Mouse (Mus musculus) regulatory T cell (primary cell): Measurements from ENCODE around the gene Gxylt1.
"Not testable (repeated sequence)": the region's sequence is repeated elsewhere in the genome, so short reads cannot be mapped to it uniquely, and the experiment has no call there.

Source experiments
- in situ Hi-C: fragments of 300-600 bp; cut with MboI, MseI; formaldehyde crosslinking; loops from one replicate; pipeline ENCODE4 v1.15.1; 2025; ENCODE audit warnings: high pct_unique_total_duplicates

The Gxylt1 gene

DNA sequence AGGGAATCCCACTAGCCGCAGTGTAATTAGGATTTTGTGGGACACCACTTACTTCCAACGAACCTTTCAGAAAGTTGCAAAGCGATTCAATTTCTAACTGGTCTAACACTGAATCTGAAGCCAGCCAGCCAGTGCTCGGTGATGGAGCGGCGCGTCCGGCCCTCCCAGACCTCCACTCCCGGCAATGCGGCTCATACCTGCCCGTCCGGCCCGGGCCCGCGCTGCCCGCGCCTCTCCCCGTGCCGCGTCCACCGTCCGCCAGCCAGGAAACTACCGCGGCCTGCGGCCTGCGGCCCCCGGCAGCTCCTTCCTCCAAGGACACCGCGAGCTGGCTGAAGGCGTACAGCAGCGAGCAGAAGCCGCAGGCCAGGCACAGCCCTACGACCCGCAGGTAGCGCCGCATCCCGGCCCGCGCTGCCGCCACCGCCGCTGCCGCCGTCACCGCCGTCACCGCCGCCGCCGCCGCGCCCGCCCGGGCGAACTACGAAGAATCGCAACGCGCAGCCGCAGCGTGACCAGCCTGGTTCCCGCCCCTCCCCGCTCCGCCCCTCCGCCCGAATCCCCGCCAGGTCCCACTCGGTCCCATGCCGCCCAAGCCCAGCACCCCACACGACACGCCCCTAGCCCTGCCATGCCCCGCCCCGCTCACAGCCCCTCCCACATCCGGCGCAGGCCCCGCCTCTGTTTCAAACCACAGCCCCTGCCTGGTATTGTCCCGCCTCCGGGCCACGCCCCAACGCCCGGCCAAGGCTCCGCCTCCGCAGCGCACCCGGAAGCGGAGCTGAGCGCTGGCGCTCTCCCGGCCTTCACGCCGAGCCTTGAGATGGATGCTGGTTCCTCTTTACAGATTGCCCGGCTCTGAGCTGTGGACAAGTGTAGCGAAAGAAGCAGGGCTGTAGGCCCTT, at the start of gene Gxylt1:
TSS of gene Gxylt1 (minus strand) at position 501 of the 905 bp plus-strand sequence.
- in situ Hi-C loops, result no loop called here

DNA sequence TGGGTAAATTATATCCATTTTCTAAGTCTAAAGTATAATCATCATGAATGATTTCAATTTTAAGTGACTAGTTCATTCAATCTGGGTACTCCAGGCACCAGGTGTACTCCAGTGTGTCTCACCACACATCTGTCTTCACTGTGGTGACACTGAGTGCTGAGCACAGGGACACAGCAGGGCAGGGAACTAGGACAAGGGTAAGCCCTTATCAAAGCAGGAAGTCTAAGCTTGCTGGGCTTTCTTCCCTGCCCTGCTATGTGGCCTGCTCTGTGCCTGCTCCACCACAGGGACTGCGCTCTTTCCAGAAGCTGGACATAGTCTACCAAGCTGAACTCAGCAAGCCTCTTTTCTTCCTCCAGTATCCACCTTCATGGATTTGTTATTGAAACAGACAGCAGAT, 43.8 kb upstream of the Gxylt1 start:
- in situ Hi-C loops, result no loop called here

DNA sequence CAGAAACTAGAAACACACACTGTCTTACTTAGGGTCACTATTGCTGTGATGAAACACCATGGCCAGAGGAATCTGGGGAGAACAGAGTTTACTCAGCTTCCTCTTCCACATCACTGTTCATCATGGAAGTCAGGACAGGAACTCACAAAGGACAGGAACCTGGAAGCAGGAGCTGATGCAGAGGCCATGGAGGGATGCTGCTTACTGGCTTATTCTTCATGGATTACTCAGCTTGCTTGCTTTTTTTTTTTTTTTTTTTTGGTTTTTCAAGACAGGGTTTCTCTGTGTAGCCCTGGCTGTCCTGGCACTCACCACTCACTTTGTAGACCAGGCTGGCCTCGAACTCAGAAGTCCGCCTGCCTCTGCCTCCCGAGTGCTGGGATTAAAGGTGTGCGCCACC, 35.3 kb upstream of the Gxylt1 start:
- in situ Hi-C loops, result not testable (repeated sequence)

DNA sequence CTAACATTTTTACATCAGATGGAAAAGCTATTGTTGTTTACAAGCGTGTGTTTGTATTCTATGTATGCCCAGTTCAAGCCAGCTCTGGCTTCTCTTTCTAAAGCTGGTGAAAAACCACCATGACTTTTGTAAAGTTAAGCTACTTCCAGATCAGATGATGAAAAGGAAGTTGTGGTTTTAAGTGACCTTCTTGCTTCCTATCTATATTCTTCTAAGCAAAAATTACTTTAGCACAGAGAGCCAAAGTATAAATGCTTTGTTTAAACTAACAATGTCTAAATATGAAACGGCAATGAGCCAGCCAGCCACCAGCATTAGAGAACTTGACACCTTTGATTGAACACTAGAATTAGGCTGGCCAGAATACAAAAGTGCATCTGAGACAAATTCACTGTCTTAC, 23.2 kb upstream of the Gxylt1 start:
- in situ Hi-C loops, result no loop called here

DNA sequence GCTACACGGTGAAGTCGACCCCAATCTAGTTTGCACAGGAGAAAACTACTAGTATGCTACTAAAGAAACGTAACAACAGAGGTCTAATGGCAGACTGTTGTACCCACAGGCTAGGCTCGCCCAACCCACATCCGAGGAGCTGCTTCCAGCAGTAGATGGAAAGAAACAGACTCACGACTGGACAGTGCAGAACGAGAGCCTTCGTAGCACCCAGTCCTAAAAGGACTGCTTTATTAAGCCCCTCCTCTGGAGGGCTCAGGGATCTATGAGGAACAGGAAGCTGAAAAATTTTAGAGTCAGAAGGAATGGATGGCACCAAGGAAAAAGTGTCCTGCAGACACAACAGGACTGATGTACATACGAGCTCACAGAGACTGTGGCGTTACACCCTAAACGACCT, 19.5 kb upstream of the Gxylt1 start:
- in situ Hi-C loops, result no loop called here

GRCm38 (mm10) chr15:93288321-93288720, 13.3 kb upstream of the Gxylt1 start:
- in situ Hi-C loops, result no loop called here

- in situ Hi-C loops, result no loop called here
Observed at GRCm38 (mm10) chr15:93287628-93288027, 12.6 kb upstream of the Gxylt1 start.

GRCm38 (mm10) chr15:93285244-93285643, 10.3 kb upstream of the Gxylt1 start:
- in situ Hi-C loops, result no loop called here

DNA sequence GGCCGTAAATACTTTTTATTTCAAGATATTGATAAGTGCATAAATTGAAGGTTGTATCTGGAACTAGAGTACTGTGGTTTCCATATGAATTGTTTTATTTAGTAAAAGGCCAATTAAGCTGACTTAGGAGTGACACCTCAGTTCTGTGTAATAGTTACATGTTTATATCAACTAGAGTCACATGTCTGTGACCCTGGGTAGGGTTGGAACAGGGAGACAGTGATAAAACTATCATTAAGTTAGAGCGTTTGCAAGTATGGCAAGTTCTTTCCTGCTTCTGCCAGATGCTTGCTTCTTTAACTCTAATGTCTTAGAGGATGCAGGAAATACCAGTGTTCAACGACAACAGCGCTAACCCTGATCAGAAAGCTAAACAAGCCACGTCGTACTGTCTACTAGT, 9.3 kb upstream of the Gxylt1 start:
- in situ Hi-C loops, result no loop called here

DNA sequence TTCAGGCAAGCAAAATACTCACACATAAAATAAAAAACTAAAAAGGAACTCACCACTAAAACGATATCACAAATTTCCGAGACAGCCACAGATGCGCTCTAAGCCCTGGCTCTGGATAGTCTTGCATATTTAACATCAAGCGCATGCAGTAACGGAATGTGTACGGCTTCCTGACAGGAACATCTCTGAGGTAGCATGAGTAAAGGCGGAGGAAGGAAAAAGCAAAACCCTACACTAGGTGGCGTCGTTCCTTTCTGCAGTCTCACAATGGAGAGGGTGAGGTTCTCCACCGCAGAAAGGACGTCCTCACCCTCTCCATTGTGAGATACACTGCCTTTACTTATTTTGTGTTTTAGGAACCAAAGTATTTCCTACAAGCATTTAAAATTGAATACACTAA, 8.4 kb upstream of the Gxylt1 start:
- in situ Hi-C loops, result no loop called here

DNA sequence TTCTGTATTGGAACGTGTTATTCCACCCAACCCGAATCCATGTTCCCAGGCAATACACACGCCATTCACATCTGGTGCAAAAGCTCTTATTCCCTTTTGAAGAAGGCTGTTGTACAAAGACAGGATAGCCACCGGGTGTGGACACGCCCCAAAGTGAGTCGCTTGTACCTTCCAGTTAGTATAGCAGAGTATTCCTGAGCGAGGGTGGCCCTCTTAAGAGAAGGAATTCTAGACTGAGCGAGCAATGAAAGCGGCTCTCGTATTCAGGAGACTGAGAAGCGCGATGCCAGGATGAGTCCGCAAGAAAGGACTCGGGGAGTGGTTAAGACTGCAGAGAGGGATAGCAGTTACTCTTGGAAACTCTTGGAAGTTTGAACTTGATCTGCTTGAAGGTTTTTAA, 1.3 kb upstream of the Gxylt1 start:
- in situ Hi-C loops, result no loop called here

DNA sequence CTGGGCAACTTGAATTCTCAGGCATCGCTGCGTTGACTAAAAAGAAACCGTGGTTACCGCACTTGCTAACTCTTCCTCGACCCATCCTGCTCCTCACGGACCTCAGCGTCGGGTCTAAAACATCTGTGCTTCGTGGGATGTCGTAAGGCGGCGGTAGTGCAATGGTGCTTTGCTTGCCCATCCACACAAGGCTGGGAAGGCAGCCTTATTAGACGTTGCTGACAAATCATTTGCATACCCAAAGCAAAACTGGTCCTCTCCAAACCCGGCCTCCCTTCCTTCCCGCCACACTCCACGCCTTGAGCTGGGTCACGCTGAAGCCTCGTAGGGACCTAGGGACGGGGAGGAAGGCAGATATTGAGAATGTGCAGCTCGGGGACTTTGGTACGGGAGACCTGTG, 644 bp upstream of the Gxylt1 start:
- in situ Hi-C loops, result no loop called here

- in situ Hi-C loops, result no loop called here
Observed at GRCm38 (mm10) chr15:93273788-93274678, 946 bp downstream of the Gxylt1 start.

DNA sequence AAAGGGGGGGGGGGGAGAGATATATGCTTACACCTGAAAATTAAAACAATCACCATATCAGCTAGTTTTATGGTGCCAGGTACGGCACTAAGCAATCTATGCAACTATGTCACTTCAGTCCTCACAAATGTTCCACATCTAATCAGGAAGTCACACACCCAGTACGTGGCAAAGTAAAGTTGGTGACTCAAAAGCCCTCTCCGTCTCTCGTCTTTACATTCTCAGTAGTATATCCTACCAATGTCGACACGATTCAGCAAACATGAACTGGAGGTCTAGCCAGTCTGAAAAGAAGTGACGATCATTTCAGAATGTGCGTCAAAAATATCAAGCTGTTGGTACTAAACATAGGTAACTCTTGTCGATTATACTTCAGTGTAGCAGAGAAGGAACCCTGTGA, 2.0 kb downstream of the Gxylt1 start:
- in situ Hi-C loops, result no loop called here

DNA sequence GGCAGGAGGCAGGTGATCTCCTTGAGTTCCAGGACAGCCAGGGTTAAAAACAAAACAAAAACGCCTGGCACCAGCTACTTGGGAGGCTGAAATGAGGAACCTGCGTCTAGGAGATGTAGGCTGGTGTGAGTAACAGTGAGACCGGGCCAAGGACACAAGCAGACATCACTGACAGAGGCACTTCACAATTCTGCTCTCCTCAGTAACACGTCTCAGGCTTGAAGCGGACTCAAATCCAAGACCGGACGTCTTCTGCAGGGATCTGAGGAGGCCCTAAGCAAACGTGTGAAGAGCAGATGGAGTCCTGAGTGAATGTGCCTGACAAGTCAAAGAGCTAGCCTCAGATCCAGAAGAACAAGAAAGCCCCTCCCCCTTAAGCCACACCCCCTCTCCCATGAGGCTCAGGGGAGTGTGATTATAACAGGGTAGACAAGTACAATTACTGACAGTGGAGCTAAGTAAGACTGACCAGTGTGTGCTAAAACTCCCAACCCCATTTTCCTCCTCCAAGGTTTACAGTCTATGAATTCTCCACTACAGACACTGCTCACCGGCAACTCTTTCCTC, 4.6 kb downstream of the Gxylt1 start:
- in situ Hi-C loops, result no loop called here

DNA sequence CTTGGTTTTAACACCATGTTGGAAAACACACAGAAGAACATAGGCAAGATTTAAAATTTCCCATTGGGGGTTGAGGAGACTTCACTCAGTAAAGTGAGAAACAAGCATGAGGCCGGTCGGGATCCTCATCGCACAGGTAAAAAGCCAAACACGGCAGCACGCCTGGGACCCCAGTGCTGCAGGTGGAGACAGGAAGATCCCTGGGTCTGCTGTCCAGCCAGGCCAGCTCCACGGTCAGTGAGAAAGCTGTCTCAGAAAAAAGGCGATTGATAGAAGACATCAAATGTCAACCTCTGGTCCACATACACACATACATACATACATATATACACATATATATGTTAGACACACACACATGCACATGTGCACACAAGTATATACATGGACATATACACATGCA, 5.4 kb downstream of the Gxylt1 start:
- in situ Hi-C loops, result no loop called here

GRCm38 (mm10) chr15:93268001-93268400, 7.0 kb downstream of the Gxylt1 start:
- in situ Hi-C loops, result no loop called here

DNA sequence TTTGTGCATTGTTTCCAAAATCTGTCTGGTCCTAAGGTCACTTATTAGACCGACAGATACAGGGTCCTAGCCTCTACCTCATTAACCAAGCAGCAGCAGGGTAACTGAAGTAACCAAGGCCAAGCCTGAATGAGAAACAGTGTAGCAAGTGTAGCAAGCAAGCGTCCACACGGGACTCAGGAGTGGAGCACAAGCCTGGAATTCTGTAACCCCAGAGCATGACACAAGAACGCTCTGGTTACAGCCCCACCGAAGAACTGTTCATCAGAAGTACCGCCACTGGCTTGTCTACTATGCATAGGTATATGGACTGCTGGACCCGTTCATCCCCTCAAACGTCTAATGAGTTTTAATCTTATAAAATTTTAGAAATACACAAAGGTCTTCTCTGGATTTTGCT, 7.5 kb downstream of the Gxylt1 start:
- in situ Hi-C loops, result no loop called here

GRCm38 (mm10) chr15:93266361-93266760, 8.6 kb downstream of the Gxylt1 start:
- in situ Hi-C loops, result no loop called here

DNA sequence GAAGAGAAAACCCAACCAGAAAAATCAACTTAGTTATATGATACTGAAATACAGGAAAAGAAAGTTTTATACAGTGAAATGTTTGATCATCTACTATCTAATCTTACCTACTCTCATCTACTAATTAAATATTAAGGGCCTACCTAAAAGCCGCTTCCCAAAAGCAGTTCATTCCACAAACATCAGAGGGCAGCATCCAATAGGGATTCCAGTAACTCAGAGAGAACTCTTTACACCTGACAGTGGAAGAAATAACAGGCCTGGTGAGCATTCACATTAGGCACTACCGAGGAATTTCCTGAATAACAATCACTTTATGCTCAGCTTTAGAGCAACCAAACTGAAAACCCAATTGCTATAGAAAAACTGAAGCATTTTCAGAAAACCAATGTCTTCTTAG, 9.3 kb downstream of the Gxylt1 start:
- in situ Hi-C loops, result no loop called here

DNA sequence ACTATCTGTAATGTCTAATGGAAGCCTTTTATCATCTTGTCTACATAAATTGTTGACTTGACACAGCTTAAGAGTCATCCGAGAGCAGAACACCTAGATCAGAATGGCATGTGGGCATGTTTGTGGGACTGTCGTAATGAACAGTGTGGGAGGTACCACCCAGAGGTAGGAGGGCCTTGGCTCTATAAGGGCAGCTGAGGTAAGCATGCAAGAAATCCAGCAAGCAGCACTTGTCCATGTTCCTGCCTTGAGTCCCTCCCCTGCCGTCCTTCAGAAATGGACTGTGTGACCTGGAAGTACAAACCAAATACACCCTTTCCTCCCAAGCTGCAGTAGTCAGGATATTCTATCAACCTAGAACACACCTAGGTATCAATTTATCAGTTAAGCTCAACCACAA, 9.7 kb downstream of the Gxylt1 start:
- in situ Hi-C loops, result no loop called here

DNA sequence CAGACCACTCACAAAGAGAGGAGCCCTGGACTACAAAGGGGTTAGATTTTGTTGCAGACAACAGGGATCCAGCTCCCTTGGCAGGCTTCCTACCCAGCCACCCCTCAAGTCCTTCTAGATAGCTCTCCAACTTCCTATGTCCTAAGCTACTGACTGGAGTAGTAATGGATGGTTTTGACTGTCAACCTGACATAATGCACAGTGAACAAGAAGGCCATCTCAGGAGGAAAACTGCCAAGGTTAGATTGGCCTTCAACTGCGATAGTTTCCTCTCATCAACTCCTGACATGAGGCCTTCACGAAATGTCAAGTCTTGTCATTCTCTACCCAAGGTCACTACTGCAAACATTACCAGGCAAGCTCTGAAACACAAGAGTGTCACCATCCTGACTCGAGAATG, 10.8 kb downstream of the Gxylt1 start:
- in situ Hi-C loops, result no loop called here
